Mouse (Mus musculus) left cerebral cortex, postnatal 10 days (tissue): ENCODE measurements around the gene Enc1. TPM values are rescaled to one million over a fixed set of nuclear protein-coding genes. Genes with fewer than 3 reads are reported as not detected.

Experiments
- total RNA-seq, 2 experiments: library from RNA; stranded (reverse); gene quantifications; 2 replicates each; pipeline ENCODE4 v1.2.3; 2021

Gene Enc1
- total RNA-seq, 2 experiments from 2014 or later = 492 to 530 TPM

Other genes with a start within 250 kb of the Enc1 start
- gene 1700029F12Rik, start 206.7 kb upstream of the Enc1 start, total RNA-seq = not detected
- 10 to 100 TPM; 48.0 to 49.2 TPM for gene Fam169a, start 173.8 kb upstream of the Enc1 start, total RNA-seq
- 1 to 10 TPM in 1 of 2 experiments, not detected in 1; 4.3 TPM for gene Gm6169, start 141.9 kb upstream of the Enc1 start, total RNA-seq
- gene Gfm2, start 103.2 kb upstream of the Enc1 start, total RNA-seq = 10 to 100 TPM; 24.5 to 27.2 TPM
- gene Nsa2, start 103.2 kb upstream of the Enc1 start, total RNA-seq = 10 to 100 TPM; 53.7 to 55.4 TPM
- gene Hexb, start 42.7 kb upstream of the Enc1 start, total RNA-seq = 10 to 100 TPM; 90.1 to 93.4 TPM